Mouse (Mus musculus) cerebellum, postnatal 14 days (tissue): ENCODE measurements around the gene Prpf38a.

Experiments
- DNase-seq, 2 experiments: peaks; one replicate each; pipeline ENCODE4 v3.0.0; 2021; ENCODE audit warnings: mixed read lengths in 2 of 2

The Prpf38a gene

DNA sequence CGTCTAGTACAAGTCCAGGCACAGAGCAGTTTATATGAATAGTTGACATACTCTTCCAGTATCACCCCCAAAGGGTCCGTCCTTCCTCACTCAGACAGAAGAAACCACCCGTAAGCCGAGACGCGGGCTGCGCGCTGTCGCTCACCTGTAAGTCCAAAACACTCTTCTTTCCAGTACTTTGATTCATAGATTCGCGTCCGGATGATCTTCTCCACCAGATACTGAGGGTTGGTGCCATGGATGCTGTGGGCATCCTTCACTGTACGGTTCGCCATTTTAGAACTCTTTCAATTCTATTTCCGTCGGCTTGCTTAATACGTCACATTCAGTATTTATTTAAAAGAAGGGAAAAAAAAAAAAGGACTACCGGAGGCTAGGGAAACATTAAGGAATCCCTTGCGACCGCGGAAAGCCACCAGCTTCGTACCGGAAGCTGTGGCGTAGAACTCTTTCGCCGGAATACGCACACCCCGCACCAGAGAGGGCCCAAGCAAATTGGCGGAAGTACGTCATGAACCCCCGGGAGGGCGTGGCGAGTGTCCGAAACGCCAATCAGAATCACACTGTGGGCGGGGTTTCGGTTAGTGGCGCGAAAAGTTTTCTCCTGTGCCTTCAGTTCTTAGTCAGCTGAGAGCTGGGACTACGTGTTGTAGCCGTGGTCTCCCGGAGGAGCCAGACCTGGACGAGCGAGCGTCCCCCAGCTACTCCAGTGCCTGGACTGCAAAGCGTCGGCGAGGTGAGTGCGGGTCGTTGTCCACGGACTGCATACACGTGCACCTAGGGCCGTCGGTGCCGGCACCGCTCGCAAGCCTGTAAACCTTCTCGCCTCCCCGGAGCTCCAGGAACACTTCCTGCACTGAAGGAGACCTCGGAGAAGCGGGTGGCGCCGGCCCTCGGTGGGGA, at the start of gene Prpf38a, which contains the start of gene Orc1:
TSS of gene Prpf38a (minus strand) at position 497 of the 903 bp plus-strand sequence.
TSS of gene Orc1 (plus strand) at position 584 of the 903 bp plus-strand sequence.
- DNase-seq, result peak; percentile 98 to 99

DNA sequence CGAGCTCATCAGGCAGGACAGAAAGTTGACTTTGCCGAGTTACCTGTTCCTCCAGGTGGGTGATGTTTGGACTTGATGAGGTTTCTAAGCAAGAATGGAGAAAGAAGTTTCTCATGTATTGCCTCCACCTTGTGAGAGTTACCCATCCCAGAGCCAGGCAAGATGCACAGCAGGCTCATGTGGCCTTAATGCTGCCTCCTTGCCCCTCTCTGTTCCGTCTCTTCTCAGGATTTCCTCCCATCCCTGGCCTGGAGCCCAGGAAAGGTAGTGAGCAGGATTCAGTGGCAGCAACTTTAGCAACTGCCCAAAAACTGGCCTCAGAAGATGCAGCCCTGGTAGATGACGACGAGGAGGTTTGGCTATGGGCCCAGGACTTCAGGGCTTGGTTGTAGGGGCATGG, 47.9 kb upstream of the Prpf38a start:
- DNase-seq, result no peak

DNA sequence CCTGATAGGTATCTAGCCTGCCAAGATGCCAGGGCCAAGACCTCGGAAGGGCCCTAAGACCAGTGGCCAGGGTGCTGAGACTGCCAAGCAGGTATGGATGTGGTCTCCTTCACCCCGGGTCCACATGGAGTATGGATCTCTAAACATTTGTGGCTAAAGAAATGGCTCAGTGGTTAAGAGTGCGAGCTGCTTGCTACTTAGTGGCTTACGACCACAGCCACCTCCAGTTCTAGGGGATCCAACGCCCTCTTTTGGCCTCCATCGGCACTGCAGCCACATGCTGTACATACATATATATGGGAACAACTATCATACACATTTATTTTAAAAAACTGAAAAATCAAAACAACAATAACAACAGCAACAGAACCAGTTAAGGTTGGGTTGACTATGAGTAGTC, 42.4 kb upstream of the Prpf38a start:
- DNase-seq, result peak in 1 of 2 experiments; percentile 43

DNA sequence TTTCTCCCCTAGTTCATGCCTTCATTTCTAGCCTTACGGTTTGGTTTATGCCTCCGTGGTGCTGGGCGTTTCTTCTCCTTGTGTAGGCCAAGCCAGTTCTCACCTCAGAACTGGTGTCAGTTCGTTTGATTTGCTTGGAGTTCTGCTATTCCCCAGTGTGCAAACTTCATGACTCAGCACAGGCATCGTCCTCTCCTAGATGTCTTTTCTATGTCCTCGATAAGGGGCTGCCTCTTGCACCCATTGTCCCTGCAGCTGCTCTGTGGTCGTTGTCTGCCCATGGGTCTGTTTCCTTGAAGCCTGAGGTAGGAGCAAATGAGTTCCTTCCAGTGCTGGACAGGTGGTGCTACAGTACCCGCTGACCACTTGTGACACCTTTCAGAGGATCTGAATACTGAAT, 41.4 kb upstream of the Prpf38a start:
- DNase-seq, result peak in 1 of 2 experiments; percentile 35

DNA sequence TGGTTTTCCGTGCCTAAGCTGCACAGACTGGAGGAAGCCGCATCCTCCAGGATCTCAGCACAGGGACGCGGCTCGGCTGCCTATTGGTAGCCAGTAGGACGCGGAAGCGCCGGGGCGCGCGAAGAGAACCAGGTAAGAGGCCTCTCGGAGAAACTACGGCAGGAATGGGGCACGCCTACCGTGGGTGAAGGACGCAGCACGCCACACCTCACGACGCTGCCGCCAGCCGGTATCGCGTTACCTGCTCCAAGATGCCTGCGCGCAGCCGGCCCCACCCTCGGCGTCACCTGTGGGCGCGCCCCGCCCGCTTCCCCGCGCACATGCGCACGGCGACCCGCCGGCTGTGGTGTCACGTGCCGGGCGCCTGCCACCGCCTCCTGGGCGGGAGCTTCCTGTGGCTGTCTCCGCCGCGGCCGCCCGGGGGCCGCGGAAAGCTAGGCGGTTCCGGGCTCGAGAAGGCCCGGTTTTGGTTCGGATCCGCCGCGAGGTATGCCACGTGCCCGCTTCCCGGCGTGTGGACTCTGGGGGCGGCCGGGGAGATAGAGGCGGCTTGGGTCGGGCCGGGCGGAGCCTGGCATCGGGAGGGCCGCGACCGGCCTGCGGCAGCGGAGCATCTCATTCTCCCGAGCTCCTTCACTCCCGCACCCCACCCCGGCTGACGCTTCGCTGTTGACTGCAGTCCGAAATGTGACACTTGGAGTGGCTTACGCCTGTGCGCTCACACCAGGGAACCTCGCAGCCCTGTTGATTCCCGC, 40.6 kb upstream of the Prpf38a start, which contains the start of gene Cc2d1b:
TSS of gene Cc2d1b (plus strand) at position 354 of the 755 bp plus-strand sequence.
- DNase-seq, result peak; percentile 95 to 96

DNA sequence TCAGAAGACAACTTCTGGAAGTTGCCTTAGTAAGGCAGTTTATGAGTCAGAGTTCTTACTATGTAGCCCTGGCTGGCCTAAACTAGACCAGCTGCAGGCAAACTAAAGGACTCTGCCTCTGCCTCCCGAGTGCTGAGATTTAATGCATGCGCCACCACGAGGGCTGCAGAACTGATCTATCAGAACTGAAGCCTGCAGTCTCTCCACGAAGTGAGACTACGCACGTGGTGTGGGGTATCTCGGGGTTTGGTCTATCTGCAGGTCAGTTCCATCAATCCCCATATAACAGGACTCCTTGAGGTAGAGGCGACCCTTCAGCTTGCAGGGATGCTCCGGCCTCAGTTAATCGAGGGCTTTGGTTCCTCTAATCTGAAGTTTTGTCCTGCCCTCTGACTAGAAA, 40.0 kb upstream of the Prpf38a start:
- peak in 1 of 2 experiments; percentile 36 for DNase-seq

DNA sequence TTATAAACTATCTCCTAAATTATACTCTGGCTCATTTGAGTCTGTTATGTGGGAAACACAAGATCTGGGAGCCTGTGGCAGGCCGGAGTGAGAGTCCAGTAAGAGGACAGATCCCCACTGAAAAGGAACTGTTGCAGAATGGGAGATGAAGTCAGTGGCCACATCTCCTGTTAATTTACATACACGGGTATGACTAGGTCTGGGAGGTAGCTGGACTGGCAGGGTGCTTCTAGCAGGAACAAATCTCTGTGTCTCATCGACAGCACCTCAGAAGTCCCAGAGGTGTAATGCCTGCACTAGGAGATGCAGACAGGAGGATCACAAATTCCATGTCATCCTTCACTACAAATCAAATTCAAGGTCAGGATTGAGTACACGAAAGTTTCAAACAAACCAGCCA, 39.5 kb upstream of the Prpf38a start:
- no peak for DNase-seq

DNA sequence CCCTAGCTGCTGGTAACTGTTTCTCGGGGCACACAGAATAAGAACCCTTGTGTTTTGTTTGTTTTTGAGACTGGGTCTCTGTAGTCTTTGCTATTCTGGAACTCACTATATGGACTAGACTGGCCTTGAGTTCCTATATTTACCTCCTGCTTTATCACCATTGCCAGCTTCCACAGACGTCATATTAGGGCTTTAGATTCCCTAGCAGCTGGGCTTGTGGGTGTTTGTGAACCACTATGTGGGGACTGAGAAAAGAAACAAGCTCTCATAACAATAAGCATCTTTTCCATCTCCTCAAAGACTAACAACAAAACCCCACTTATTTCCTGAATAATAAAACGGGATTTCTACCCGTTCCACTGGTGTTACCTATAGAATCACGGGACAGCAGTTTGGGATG, 31.8 kb upstream of the Prpf38a start:
- DNase-seq, result no peak

DNA sequence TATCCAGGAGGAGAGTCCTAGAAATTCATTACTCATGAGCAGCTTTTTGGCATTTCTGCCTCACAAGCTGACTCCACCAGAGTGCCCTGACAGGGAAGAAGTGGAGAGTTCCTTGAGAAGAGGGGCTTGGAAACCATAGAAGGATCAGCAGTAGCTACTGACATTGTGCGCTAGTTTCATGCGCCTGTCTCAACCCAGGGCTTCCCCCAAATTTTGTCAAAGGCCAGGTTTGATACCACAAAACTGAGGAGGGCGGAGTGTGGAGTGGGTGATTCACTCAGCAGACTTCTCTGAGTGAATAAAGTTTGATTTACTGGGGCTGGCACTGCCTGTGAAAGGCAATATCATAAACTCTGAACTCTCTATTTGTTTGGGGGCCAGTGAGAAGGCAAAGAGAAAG, 29.5 kb upstream of the Prpf38a start:
- no peak for DNase-seq

DNA sequence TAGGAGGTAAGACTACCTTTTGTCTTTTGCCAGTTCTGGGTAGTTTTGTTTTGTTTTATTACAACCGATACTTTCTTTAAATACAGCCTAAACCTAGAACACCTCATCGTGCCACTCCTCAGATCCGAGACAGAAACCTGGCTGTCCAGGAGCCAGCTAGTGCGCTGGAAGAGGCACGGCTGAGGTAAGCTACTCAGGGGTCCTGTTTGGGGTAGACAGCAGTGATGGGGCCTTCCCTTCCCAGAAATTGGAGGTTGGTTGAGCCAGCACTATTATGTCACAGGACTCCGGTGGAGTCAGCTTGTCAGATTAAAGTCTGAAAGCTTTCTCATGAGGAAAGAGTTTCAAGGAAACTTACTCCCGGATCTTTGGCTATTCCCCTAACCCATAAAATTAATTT, 22.7 kb upstream of the Prpf38a start:
- no peak for DNase-seq

DNA sequence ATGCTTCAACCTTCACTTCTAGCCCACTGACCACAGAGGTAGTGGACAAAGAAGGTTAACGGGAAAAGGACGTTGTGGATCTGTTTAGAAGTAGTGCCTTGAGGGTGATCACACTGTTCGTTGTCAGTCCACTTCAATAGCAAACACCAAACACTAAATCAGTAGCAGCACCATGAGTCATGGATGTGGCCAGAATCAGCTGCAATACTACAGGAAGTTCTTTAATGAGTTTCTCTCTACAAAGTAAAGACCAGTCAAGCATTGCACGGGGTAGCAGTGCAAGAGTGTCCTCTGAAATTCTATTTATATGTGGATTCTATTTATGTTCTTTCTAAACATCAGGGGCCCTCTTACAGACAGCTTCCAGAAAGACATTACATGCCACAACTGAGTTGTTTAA, 19.2 kb upstream of the Prpf38a start:
- DNase-seq, result no peak

DNA sequence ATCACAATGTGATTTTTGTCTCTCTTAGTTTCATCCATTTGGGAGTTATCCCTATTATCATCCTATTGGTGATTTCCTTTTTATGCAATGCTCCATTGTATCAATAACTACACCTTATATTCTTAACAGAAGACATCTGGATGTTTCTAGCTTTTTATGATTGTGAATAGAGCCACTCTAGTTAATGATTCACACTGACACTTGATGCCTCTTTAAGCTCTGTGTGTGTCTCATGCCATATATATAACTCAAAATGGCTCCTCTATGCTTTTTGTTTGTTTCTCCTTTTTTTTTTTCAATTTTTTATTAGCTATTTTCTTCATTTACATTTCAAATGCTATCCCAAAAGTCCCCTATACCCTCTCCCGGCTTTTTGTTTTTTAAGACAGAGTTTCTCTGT, 16.6 kb upstream of the Prpf38a start:
- no peak for DNase-seq

DNA sequence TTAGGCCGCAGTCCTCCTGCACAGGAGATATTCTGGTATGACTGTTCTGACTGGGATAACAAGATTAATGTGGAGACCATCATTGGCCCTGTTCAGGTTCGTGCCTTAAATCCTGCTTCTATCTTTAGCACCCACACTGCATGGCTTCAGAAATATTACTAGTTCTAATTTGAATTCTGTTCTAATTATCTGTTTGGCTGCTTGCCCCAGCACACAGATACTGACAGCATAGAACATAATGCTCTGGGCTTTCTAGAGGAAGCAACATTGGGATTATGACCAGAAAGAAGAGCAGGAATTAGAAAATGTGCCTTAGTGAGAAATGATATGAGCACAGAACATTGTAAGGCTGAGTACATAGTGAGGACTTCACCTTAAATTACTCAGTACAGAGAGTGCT, 14.2 kb upstream of the Prpf38a start:
- DNase-seq, result no peak

DNA sequence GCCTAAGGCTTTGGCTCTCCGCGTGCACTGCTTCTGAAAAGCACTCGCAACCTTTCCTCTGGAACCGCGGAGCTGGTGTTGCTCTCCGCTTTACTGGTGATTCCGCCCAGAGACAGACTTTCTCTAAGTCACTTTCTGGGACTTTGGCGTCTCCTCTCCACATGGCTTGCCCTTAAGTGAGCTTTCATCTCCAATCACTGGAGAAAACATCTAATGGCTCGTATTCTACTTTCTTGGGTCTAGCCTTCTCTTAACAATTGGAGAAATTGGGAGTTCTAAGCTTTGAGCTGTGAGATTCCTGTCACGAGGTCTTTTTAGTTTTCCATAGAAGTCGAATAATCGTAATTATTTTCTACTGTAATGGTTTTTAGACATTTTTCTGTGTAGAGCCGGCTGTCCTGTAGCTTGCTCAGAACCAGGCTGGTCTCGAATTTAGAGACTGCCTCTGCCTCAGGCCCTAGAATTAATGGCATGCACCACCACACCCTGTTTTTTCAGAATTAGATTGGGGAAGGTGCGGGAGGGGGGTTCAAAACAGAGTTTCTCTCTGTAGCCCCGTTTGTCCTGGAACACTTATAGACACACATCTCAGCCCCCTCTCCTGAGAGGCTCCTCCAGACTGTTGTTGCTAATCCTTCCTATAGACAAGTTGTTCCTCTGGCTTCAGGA, 741 bp upstream of the Prpf38a start:
- DNase-seq, result no peak

DNA sequence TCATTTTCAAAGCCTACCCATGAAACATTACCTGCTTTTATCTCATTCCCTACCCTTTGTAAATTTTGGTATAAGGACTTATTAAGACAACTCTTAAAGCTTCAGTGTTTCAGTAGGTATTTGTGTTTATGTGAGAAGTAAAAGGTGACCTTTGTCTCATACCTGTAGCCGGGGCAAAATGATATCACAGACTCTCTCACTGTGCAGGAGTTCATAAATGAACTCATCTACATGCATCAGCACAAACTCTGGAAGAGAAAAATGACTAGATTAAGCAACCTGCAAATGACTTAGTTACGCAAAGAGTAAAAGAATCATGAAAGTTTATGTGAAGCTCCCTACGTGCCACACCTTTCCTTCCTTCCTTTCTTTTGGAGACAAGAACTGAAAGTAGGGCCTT, 6.5 kb downstream of the Prpf38a start:
- DNase-seq, result no peak

DNA sequence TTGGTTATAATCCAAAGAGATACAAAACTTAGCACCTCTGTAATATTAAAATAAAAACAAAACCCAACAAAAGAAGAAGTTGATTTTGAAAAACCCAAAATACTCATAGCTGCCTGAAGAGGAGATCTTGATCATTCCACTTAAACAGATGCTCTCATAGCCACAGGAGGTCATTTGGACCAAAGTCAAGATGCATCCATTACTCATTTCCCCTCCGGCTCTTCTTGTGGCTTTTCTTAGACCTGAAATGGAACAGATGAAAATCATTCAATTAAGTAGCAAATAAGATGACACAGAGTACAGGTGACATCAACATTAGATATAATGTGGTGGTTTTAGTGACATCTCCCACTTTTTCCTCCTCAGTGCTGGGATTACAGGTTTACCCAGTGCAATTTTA, 14.1 kb downstream of the Prpf38a start:
- peak in 1 of 2 experiments; percentile 13 for DNase-seq

DNA sequence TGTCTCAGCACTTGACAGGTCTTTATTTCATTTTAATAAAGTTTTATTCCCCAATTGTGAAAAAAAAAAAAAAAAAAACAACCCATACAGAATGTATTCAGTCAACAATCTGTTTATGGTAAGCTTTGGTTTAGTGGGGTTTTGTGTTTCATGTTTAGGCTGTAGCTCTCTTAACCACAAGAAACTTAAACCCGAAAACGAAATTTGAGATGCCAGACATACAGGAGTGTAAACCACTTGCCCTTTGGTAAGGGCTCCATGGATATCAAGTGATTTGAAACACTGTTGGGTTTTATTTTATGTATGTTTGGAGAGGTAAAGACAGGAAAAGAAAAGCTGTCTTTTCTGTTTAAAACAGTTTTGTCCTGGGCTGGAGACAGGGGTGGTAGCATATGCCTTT, 39.4 kb downstream of the Prpf38a start:
- DNase-seq, result no peak
